8 mouse cellular contexts compared by ENCODE assay signal in the genomic region with DNA sequence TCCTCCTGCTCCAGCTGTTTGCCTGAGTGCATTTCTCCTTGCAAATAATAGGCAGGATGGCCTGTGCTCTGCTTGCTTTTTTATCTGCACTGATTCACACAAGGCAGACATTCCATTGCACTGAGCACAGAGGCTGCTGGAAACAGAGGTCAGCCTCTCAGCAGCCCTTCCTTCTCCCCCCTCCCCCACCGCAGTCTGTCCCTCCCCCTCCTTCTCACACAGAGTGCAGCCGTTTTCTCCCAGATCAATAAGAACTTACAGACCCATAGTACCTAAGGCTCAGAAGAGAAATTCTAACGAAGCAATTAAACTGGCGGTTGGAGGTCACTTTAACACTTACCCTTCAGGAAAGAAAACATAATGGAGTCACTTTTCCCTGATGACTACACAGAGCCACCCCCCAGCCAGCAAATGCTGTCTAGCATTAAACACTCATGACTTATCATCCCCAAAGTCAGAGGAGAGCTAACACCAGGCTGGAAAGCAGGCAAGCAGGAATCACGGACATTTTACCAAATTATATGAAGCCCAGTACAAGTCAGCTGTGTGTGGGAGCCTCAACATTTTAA.
DNase-seq lines count a peak whose midpoint lies in the region; ATAC-seq and TF ChIP-seq lines count a peak whose summit lies in the region.

No protein-coding gene starts in this region.

- peak; percentile 59 for DNase-seq in ovary, adult 18-20 months (ENCODE audit: low spot score)
- no peak for DNase-seq in ovary, postnatal 14 days (ENCODE audit: low spot score)
- DNase-seq in gastrocnemius, adult 2 months: peak; percentile 50
- DNase-seq in hindbrain, postnatal 0 days (ENCODE audit: low spot score): peak; percentile 37
- DNase-seq in liver, postnatal 0 days: peak; percentile 35
- peak; percentile 58 for DNase-seq in skeletal muscle tissue, adult 2 months (ENCODE audit: low read depth, low spot score)
- DNase-seq in left cerebral cortex, postnatal 4 days: no peak

- no peaks in the 10 kb centered on the region for H3K27me3 ChIP-seq in hindbrain, postnatal 0 days (ENCODE audit: insufficient read depth, low read length)
- H3K27me3 ChIP-seq in liver, postnatal 0 days (ENCODE audit: insufficient read depth, low read length): no peaks in the 10 kb centered on the region

- no peak overlapping the region for H3K4me2 ChIP-seq in hindbrain, postnatal 0 days (ENCODE audit: low read depth, low read length)
- peak overlapping the region; percentile 45 for H3K4me2 ChIP-seq in liver, postnatal 0 days (ENCODE audit: low read depth, low read length)

- H3K36me3 ChIP-seq in hindbrain, postnatal 0 days (ENCODE audit: insufficient read depth, low read length): no peaks in the 10 kb centered on the region
- H3K36me3 ChIP-seq in liver, postnatal 0 days (replicated peaks; ENCODE audit: insufficient read depth, low read length): no peaks in the 10 kb centered on the region

- peak; percentile 84 for ATAC-seq in hindbrain, postnatal 0 days
- peak; percentile 88 for ATAC-seq in liver, postnatal 0 days
- ATAC-seq in inflammation-experienced regulatory T-cells, adult 6 months: no peak

- intact Hi-C loops in gastrocnemius, adult 2 months (cut with DNase I): no loop called here
- intact Hi-C loops in left cerebral cortex, postnatal 4 days (cut with DNase I): no loop called here

- no peak overlapping the region for H3K9ac ChIP-seq in hindbrain, postnatal 0 days (replicated peaks; ENCODE audit: low read length)
- no peak overlapping the region for H3K9ac ChIP-seq in liver, postnatal 0 days (replicated peaks)

- H3K9me3 ChIP-seq in hindbrain, postnatal 0 days (ENCODE audit: low read length): no peaks in the 10 kb centered on the region
- H3K9me3 ChIP-seq in liver, postnatal 0 days (ENCODE audit: low read length): no peaks in the 10 kb centered on the region

- no peaks in the 10 kb centered on the region for H3K4me1 ChIP-seq in hindbrain, postnatal 0 days (ENCODE audit: insufficient read depth, low read length)
- peaks cover 6% of the 10 kb centered on the region for H3K4me1 ChIP-seq in liver, postnatal 0 days (ENCODE audit: insufficient read depth)

- TF ChIP-seq EP300 in liver, postnatal 0 days (IDR thresholded peaks at IDR 0.05; ENCODE audit: low read depth): no peak

- no peak overlapping the region for H3K4me3 ChIP-seq in gastrocnemius, adult 2 months
- no peak overlapping the region for H3K4me3 ChIP-seq in hindbrain, postnatal 0 days (ENCODE audit: low read length)
- H3K4me3 ChIP-seq in liver, postnatal 0 days (ENCODE audit: low read depth, low read length): no peak overlapping the region

- peak overlapping the region; percentile 86 for H3K27ac ChIP-seq in gastrocnemius, adult 2 months
- peak overlapping the region; percentile 73 for H3K27ac ChIP-seq in hindbrain, postnatal 0 days
- H3K27ac ChIP-seq in liver, postnatal 0 days (ENCODE audit: low read depth): peak overlapping the region; percentile 78

- 5% methylated on average over 5 of the region's 5 CpGs for WGBS in hindbrain, postnatal 0 days
- 25% methylated on average over 5 of the region's 5 CpGs for WGBS in liver, postnatal 0 days (ENCODE audit: insufficient replicate concordance)

- TF ChIP-seq CTCF in gastrocnemius, adult 2 months (IDR thresholded peaks at IDR 0.05): no peak
- TF ChIP-seq CTCF in hindbrain, postnatal 0 days (IDR thresholded peaks at IDR 0.05; ENCODE audit: low read depth): no peak
- TF ChIP-seq CTCF in liver, postnatal 0 days (IDR thresholded peaks at IDR 0.05; ENCODE audit: low read depth): no peak

Comparison
In these comparisons a context has a peak if more than half of its experiments do, and no peak if none do; other contexts are left out.
1. DNase-seq: peak in ovary, adult 18-20 months (single experiment), gastrocnemius, adult 2 months (single experiment), hindbrain, postnatal 0 days (single experiment), liver, postnatal 0 days (single experiment) and skeletal muscle tissue, adult 2 months (single experiment); none in ovary, postnatal 14 days (single experiment) and left cerebral cortex, postnatal 4 days (single experiment).
2. Peak in every context shown above with its lines, with median percentiles within 50 percentile points of each other: H3K27ac ChIP-seq.